Mouse (Mus musculus) E14TG2a.4 (cell line): ENCODE data around the gene Hnrnph3.

Source experiments
- CTCF ChIP-seq: conservative IDR thresholded peaks from 2 replicates; pipeline ENCODE4 v1.5.1; 2014; ENCODE audit warnings: low read length
- POU5F1 ChIP-seq: IDR thresholded peaks from 2 replicates; pipeline ENCODE4 v1.6.1; 2014; ENCODE audit warnings: low read length, borderline replicate concordance

GRCm38 (mm10) chr10:63022541-63023120, 1.4 kb downstream of the Hnrnph3 start:
- TF ChIP-seq CTCF (no peak), POU5F1 (no peak)
